Mouse (Mus musculus): ENCODE measurements at regions not wholly inside any gene's neighbourhood (a gene's known extent, or its start where the extent isn't known, plus 50 kb on each side); places are given as distances from the start of the nearest gene placed in this dataset.

- 59% methylated on average over 1 of the region's 1 CpGs for WGBS
- Histone ChIP-seq H3K27ac (replicated peaks; ENCODE audit: low read depth, low read length) (no peak overlapping the region), H3K9me3 (ENCODE audit: control insufficient read depth, low read length) (no peaks in the 10 kb centered on the region), H3K4me1 (ENCODE audit: control insufficient read depth, insufficient read depth, low read length) (no peaks in the 10 kb centered on the region), H3K9ac (replicated peaks; ENCODE audit: low read length) (no peak overlapping the region), H3K4me2 (ENCODE audit: low read length) (no peak overlapping the region), H3K36me3 (ENCODE audit: control insufficient read depth, insufficient read depth, low read length) (no peaks in the 10 kb centered on the region), H3K27me3 (ENCODE audit: control insufficient read depth, insufficient read depth, low read length) (no peaks in the 10 kb centered on the region), H3K4me3 (replicated peaks; ENCODE audit: low read depth, low read length) (no peak overlapping the region)
- no peak for ATAC-seq (ENCODE audit: low FRiP score, low TSS enrichment)
- peak; percentile 26 for DNase-seq
These were observed 230.3 kb upstream of the Ctso start for GRCm38 (mm10) chr3:81701974-81702697.

- Histone ChIP-seq H3K9ac (replicated peaks; ENCODE audit: low read length) (no peak overlapping the region), H3K27ac (replicated peaks; ENCODE audit: low read depth, low read length) (no peak overlapping the region), H3K27me3 (ENCODE audit: control insufficient read depth, insufficient read depth, low read length) (no peaks in the 10 kb centered on the region), H3K9me3 (ENCODE audit: control insufficient read depth, low read length) (no peaks in the 10 kb centered on the region), H3K4me3 (replicated peaks; ENCODE audit: low read depth, low read length) (no peak overlapping the region), H3K4me1 (ENCODE audit: control insufficient read depth, insufficient read depth, low read length) (no peaks in the 10 kb centered on the region), H3K4me2 (ENCODE audit: low read length) (no peak overlapping the region), H3K36me3 (ENCODE audit: control insufficient read depth, insufficient read depth, low read length) (no peaks in the 10 kb centered on the region)
- DNase-seq (no peak), ATAC-seq (ENCODE audit: low FRiP score, low TSS enrichment) (no peak)
- WGBS, result 88% methylated on average over 1 of the region's 1 CpGs
These were observed 213.5 kb upstream of the Ctso start for GRCm38 (mm10) chr3:81718911-81719310.

GRCm38 (mm10) chr3:81735463-81735862 is 196.9 kb upstream of the Ctso start:
- 85% methylated on average over 8 of the region's 8 CpGs for WGBS
- DNase-seq (peak; percentile 9), ATAC-seq (ENCODE audit: low FRiP score, low TSS enrichment) (no peak)
- no peak overlapping the region for H3K4me2 ChIP-seq (ENCODE audit: low read length)
- H3K36me3 ChIP-seq (ENCODE audit: control insufficient read depth, insufficient read depth, low read length), result no peaks in the 10 kb centered on the region
- H3K9ac ChIP-seq (replicated peaks; ENCODE audit: low read length), result no peak overlapping the region
- H3K4me1 ChIP-seq (ENCODE audit: control insufficient read depth, insufficient read depth, low read length), result no peaks in the 10 kb centered on the region
- H3K27me3 ChIP-seq (ENCODE audit: control insufficient read depth, insufficient read depth, low read length), result no peaks in the 10 kb centered on the region
- no peak overlapping the region for H3K27ac ChIP-seq (replicated peaks; ENCODE audit: low read depth, low read length)
- no peak overlapping the region for H3K4me3 ChIP-seq (replicated peaks; ENCODE audit: low read depth, low read length)
- no peaks in the 10 kb centered on the region for H3K9me3 ChIP-seq (ENCODE audit: control insufficient read depth, low read length)

DNA sequence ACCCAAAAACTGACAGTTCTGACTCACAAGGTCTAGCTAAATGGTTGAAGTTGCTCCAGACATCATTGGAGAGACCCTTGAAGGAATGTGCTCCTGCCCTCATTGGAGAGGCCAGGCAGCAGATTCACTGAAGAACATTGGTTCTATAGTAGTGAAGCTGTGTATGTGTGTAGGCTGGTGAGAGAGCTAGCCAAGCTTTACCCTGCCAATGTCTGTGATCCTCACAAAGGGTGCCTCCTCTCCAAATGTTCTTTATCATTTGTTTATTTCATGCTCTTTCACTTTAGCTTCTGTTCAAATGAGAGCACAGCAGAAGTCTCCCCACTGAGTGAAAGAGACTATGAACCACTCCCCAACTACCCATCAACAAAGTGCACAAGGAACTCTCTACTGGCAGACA is 195.6 kb upstream of the Ctso start:
- H3K4me1 ChIP-seq (ENCODE audit: control insufficient read depth, insufficient read depth, low read length), result no peaks in the 10 kb centered on the region
- no peak overlapping the region for H3K9ac ChIP-seq (replicated peaks; ENCODE audit: low read length)
- H3K4me3 ChIP-seq (replicated peaks; ENCODE audit: low read depth, low read length), result no peak overlapping the region
- H3K36me3 ChIP-seq (ENCODE audit: control insufficient read depth, insufficient read depth, low read length), result no peaks in the 10 kb centered on the region
- H3K27ac ChIP-seq (replicated peaks; ENCODE audit: low read depth, low read length), result no peak overlapping the region
- H3K27me3 ChIP-seq (ENCODE audit: control insufficient read depth, insufficient read depth, low read length), result no peaks in the 10 kb centered on the region
- ATAC-seq (ENCODE audit: low FRiP score, low TSS enrichment) (no peak), DNase-seq (no peak)
- no peaks in the 10 kb centered on the region for H3K9me3 ChIP-seq (ENCODE audit: control insufficient read depth, low read length)
- H3K4me2 ChIP-seq (ENCODE audit: low read length), result no peak overlapping the region

- Histone ChIP-seq H3K9me3 (ENCODE audit: control insufficient read depth, low read length) (no peaks in the 10 kb centered on the region), H3K27ac (replicated peaks; ENCODE audit: low read depth, low read length) (no peak overlapping the region), H3K27me3 (ENCODE audit: control insufficient read depth, insufficient read depth, low read length) (no peaks in the 10 kb centered on the region), H3K4me1 (ENCODE audit: control insufficient read depth, insufficient read depth, low read length) (no peaks in the 10 kb centered on the region), H3K4me2 (ENCODE audit: low read length) (no peak overlapping the region), H3K4me3 (replicated peaks; ENCODE audit: low read depth, low read length) (no peak overlapping the region), H3K9ac (replicated peaks; ENCODE audit: low read length) (no peak overlapping the region), H3K36me3 (ENCODE audit: control insufficient read depth, insufficient read depth, low read length) (no peaks in the 10 kb centered on the region)
- ATAC-seq (ENCODE audit: low FRiP score, low TSS enrichment), result no peak
- 59% methylated on average over 5 of the region's 5 CpGs for WGBS
- no peak for DNase-seq
These were observed 190.3 kb upstream of the Ctso start for GRCm38 (mm10) chr3:81742124-81742523.

GRCm38 (mm10) chr3:81750164-81750563 is 182.2 kb upstream of the Ctso start:
- no peak overlapping the region for H3K9ac ChIP-seq (replicated peaks; ENCODE audit: low read length)
- no peak for ATAC-seq (ENCODE audit: low FRiP score, low TSS enrichment)

DNA sequence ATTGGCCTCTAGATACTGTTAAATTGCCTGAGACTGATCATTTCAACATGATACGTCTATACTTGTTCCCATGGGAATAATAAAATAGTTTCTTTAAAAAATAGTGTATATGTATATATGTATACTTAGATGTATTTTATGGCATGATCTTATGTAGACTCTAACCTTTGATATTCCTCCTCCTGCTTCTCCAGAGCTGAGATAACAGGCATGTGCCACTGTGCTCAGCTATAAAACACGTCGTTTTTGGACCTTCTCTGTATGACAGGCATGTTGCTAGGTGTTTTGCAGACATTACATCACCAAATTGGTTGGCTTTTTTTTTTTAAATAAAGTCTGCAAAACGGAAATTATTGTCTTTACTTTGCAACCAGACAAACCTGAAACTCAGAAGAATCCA is 179.4 kb upstream of the Ctso start:
- H3K4me1 ChIP-seq (ENCODE audit: control insufficient read depth, insufficient read depth, low read length), result no peaks in the 10 kb centered on the region
- no peaks in the 10 kb centered on the region for H3K27me3 ChIP-seq (ENCODE audit: control insufficient read depth, insufficient read depth, low read length)
- 82% methylated on average over 4 of the region's 4 CpGs for WGBS
- no peak overlapping the region for H3K9ac ChIP-seq (replicated peaks; ENCODE audit: low read length)
- H3K4me3 ChIP-seq (replicated peaks; ENCODE audit: low read depth, low read length), result no peak overlapping the region
- no peaks in the 10 kb centered on the region for H3K36me3 ChIP-seq (ENCODE audit: control insufficient read depth, insufficient read depth, low read length)
- H3K4me2 ChIP-seq (ENCODE audit: low read length), result no peak overlapping the region
- no peak for ATAC-seq (ENCODE audit: low FRiP score, low TSS enrichment)
- no peak overlapping the region for H3K27ac ChIP-seq (replicated peaks; ENCODE audit: low read depth, low read length)
- no peaks in the 10 kb centered on the region for H3K9me3 ChIP-seq (ENCODE audit: control insufficient read depth, low read length)
- DNase-seq, result no peak

More at GRCm38 (mm10) chr3:81750164-81750563, 182.2 kb upstream of the Ctso start:
- Histone ChIP-seq H3K4me2 (ENCODE audit: low read length) (no peak overlapping the region), H3K27me3 (ENCODE audit: control insufficient read depth, insufficient read depth, low read length) (no peaks in the 10 kb centered on the region), H3K4me1 (ENCODE audit: control insufficient read depth, insufficient read depth, low read length) (no peaks in the 10 kb centered on the region), H3K9me3 (ENCODE audit: control insufficient read depth, low read length) (no peaks in the 10 kb centered on the region), H3K36me3 (ENCODE audit: control insufficient read depth, insufficient read depth, low read length) (no peaks in the 10 kb centered on the region), H3K4me3 (replicated peaks; ENCODE audit: low read depth, low read length) (no peak overlapping the region), H3K27ac (replicated peaks; ENCODE audit: low read depth, low read length) (no peak overlapping the region)
- 53% methylated on average over 1 of the region's 1 CpGs for WGBS
- DNase-seq, result no peak

GRCm38 (mm10) chr3:81760383-81760782 is 172.0 kb upstream of the Ctso start:
- Histone ChIP-seq H3K4me1 (ENCODE audit: control insufficient read depth, insufficient read depth, low read length) (no peaks in the 10 kb centered on the region), H3K4me3 (replicated peaks; ENCODE audit: low read depth, low read length) (no peak overlapping the region), H3K36me3 (ENCODE audit: control insufficient read depth, insufficient read depth, low read length) (no peaks in the 10 kb centered on the region), H3K4me2 (ENCODE audit: low read length) (no peak overlapping the region), H3K9ac (replicated peaks; ENCODE audit: low read length) (no peak overlapping the region), H3K27me3 (ENCODE audit: control insufficient read depth, insufficient read depth, low read length) (no peaks in the 10 kb centered on the region), H3K27ac (replicated peaks; ENCODE audit: low read depth, low read length) (no peak overlapping the region), H3K9me3 (ENCODE audit: control insufficient read depth, low read length) (no peaks in the 10 kb centered on the region)
- ATAC-seq (ENCODE audit: low FRiP score, low TSS enrichment) (no peak), DNase-seq (no peak)
- WGBS, result 77% methylated on average over 3 of the region's 3 CpGs

DNA sequence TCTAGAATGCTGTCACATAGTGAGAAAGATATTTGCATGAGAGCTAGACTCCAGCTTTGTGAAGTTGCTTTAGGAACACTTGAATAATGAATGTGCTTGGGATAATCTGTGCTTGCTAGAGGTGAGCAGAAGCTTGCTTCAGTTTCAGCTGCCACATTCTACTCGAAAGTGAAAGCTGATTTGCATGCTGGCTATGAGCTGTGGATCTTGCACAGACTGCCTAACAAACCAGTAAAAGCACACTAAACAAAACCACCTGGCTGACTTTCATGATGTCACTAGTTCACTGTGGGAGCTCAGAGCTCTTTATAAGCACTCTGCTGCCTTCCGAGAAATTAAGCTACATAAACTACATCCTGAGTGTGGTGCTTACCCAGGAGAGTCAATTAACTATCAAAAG is 171.5 kb upstream of the Ctso start:
- no peaks in the 10 kb centered on the region for H3K4me1 ChIP-seq (ENCODE audit: control insufficient read depth, insufficient read depth, low read length)
- no peak overlapping the region for H3K27ac ChIP-seq (replicated peaks; ENCODE audit: low read depth, low read length)
- DNase-seq (peak; percentile 19), ATAC-seq (ENCODE audit: low FRiP score, low TSS enrichment) (peak; percentile 11; the same call in 1 of the 2 replicates)
- no peaks in the 10 kb centered on the region for H3K9me3 ChIP-seq (ENCODE audit: control insufficient read depth, low read length)
- no peak overlapping the region for H3K9ac ChIP-seq (replicated peaks; ENCODE audit: low read length)
- no peak overlapping the region for H3K4me2 ChIP-seq (ENCODE audit: low read length)
- 35% methylated on average over 2 of the region's 2 CpGs for WGBS
- no peak overlapping the region for H3K4me3 ChIP-seq (replicated peaks; ENCODE audit: low read depth, low read length)
- no peaks in the 10 kb centered on the region for H3K36me3 ChIP-seq (ENCODE audit: control insufficient read depth, insufficient read depth, low read length)
- H3K27me3 ChIP-seq (ENCODE audit: control insufficient read depth, insufficient read depth, low read length), result no peaks in the 10 kb centered on the region

Data from midbrain, embryonic 14.5 days (tissue).